Mouse (Mus musculus) bone marrow, adult 2 months (tissue): ENCODE measurements around the gene Alox12b. TPM values are rescaled to one million over a fixed set of nuclear protein-coding genes. Genes with fewer than 3 reads are reported as not detected.

ENCODE experiments used
- H3K27ac ChIP-seq: fragments of 200-500 bp; 2 replicates; pipeline ENCODE4 v1.5.1; 2012; ENCODE audit warnings: low read depth, mild to moderate bottlenecking, control low read depth, inconsistent platforms, low read length; ENCODE audit not compliant: control insufficient read depth, poor library complexity, insufficient read depth
- H3K4me1 ChIP-seq: fragments of 200-500 bp; 2 replicates; pipeline ENCODE4 v1.6.1; 2011; ENCODE audit warnings: low read length; ENCODE audit not compliant: control insufficient read depth, insufficient read depth
- H3K4me3 ChIP-seq: fragments of 200-500 bp; replicated peaks from 2 replicates; pipeline ENCODE3; 2011; ENCODE audit warnings: mild to moderate bottlenecking, low read depth, low read length, control low read depth; ENCODE audit not compliant: control insufficient read depth
- CTCF ChIP-seq: fragments of 200-500 bp; IDR thresholded peaks from 2 replicates; pipeline ENCODE4 v1.5.1; 2011; ENCODE audit warnings: low read length, control low read depth; ENCODE audit not compliant: control insufficient read depth, insufficient read depth
- POLR2A ChIP-seq: fragments of 200-500 bp; IDR thresholded peaks from 2 replicates; pipeline ENCODE4 v1.6.1; 2011; ENCODE audit warnings: low read depth, mild to moderate bottlenecking, control low read depth, low read length, borderline replicate concordance; ENCODE audit not compliant: control insufficient read depth
- WGBS: fragments of 180-500 bp; shearing (Covaris S2); methylation state at CpG from one replicate; pipeline ENCODE4 v1.1.7; 2018; 5-methylcytosine and 5-hydroxymethylcytosine counted together
- polyA plus RNA-seq: library from polyadenylated mRNA; stranded (reverse); fragments of >200 nt; gene quantifications from 2 replicates; pipeline ENCODE4 v1.2.4, GENCODE M21; 2011; ENCODE audit warnings: low replicate concordance; ENCODE audit not compliant: missing spikeins, insufficient read depth, insufficient read length

Gene Alox12b
- polyA plus RNA-seq, 1 experiment: not detected

- peaks cover 1% of the 10 kb centered on the region; the same call in 1 of the 2 replicates for H3K4me1 ChIP-seq
- no peak for TF ChIP-seq CTCF
- TF ChIP-seq POLR2A: no peak
- peak within 1 kb of the TSS; percentile 69 for H3K4me3 ChIP-seq
- under 1% methylated on average over 3 of the region's 3 CpGs for WGBS
- peak within 1 kb of the TSS; percentile 1; the same call in 1 of the 2 replicates for H3K27ac ChIP-seq
Measured at GRCm38 (mm10) chr11:69125852-69125918, 31.1 kb upstream of the Alox12b start, which contains the start of gene Aloxe3. TSS of gene Aloxe3 (plus strand) at chr11:69125896.

- H3K4me1 ChIP-seq: peaks cover 1% of the 10 kb centered on the region; the same call in 1 of the 2 replicates
- WGBS: 6% methylated on average over 20 of the region's 20 CpGs
- no peak for TF ChIP-seq POLR2A
- no peak for TF ChIP-seq CTCF
Measured at GRCm38 (mm10) chr11:69125919-69126705, 30.7 kb upstream of the Alox12b start.

GRCm38 (mm10) chr11:69126706-69127095 is 30.1 kb upstream of the Alox12b start:
- Histone ChIP-seq H3K27ac (no peak overlapping the region), H3K4me1 (peaks cover 1% of the 10 kb centered on the region; the same call in 1 of the 2 replicates), H3K4me3 (no peak overlapping the region)
- 64% methylated on average over 2 of the region's 2 CpGs for WGBS
- TF ChIP-seq CTCF (no peak), POLR2A (no peak)

More at GRCm38 (mm10) chr11:69125919-69126705, 30.7 kb upstream of the Alox12b start:
- H3K27ac ChIP-seq: no peak overlapping the region
- peak overlapping the region; percentile 69 for H3K4me3 ChIP-seq

- Histone ChIP-seq H3K4me1 (peaks cover 1% of the 10 kb centered on the region; the same call in 1 of the 2 replicates), H3K4me3 (no peak overlapping the region), H3K27ac (no peak overlapping the region)
- TF ChIP-seq CTCF (no peak), POLR2A (no peak)
- WGBS: 51% methylated on average over 8 of the region's 8 CpGs
Measured at GRCm38 (mm10) chr11:69128426-69129122, 28.2 kb upstream of the Alox12b start.

GRCm38 (mm10) chr11:69133566-69133922 is 23.2 kb upstream of the Alox12b start:
- 56% methylated on average over 5 of the region's 5 CpGs for WGBS
- Histone ChIP-seq H3K27ac (no peak overlapping the region), H3K4me3 (no peak overlapping the region), H3K4me1 (peaks cover 1% of the 10 kb centered on the region)
- TF ChIP-seq CTCF: no peak
- no peak for TF ChIP-seq POLR2A

GRCm38 (mm10) chr11:69133923-69134621 is 22.7 kb upstream of the Alox12b start:
- H3K4me1 ChIP-seq: peaks cover 1% of the 10 kb centered on the region
- no peak overlapping the region for H3K27ac ChIP-seq
- peak overlapping the region; percentile 54 for H3K4me3 ChIP-seq
- 3% methylated on average over 34 of the region's 34 CpGs for WGBS
- no peak for TF ChIP-seq CTCF

GRCm38 (mm10) chr11:69134622-69134968 is 22.2 kb upstream of the Alox12b start:
- TF ChIP-seq POLR2A (no peak), CTCF (no peak)
- no peak overlapping the region for H3K27ac ChIP-seq
- peaks cover 1% of the 10 kb centered on the region for H3K4me1 ChIP-seq
- no peak overlapping the region for H3K4me3 ChIP-seq
- 63% methylated on average over 8 of the region's 8 CpGs for WGBS

- TF ChIP-seq POLR2A: no peak
- 59% methylated on average over 6 of the region's 6 CpGs for WGBS
- no peak overlapping the region for H3K4me3 ChIP-seq
- H3K27ac ChIP-seq: no peak overlapping the region
- peaks cover 1% of the 10 kb centered on the region for H3K4me1 ChIP-seq
Measured at GRCm38 (mm10) chr11:69135361-69135760, 21.4 kb upstream of the Alox12b start.
